Mouse (Mus musculus) frontal cortex, postnatal 25 days (tissue): ENCODE results near the gene Lrp5.

Experiments used
- DNase-seq, 2 experiments: peaks; one replicate each; pipeline ENCODE4 v3.0.0; 2022; ENCODE audit warnings: low spot score in 2 of 2

Lrp5 gene

DNA sequence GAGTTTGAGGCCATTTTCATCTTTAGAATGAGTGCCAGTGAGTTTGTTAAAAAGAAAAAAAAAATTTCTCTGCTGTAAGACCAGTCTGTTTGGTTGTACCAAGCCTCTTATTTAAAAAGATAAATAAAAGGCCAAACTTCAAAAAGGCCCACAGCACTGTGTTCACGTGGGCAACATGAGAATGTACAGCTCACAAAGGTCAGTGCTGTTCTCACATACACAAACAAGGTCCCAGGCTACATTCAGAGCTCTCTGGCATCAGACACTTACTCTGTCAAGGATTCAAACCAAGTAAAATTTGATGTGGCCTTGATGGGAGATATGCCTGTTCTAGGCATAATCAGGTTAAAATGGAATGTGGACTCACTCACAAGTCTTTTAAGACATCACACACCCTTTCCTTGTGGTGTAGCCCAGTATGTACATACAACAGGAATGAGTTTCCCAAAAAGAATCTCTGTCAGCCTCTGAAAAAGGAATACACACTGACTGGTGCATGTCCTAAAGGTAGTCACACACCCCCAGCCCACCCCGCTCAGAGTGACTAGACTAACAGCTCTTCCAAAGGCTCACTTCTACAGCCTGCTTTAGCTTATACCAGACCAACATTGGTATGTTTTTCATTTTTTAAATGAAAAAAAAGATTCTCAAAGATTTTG, 130.1 kb downstream of the Lrp5 start:
- no peak for DNase-seq

DNA sequence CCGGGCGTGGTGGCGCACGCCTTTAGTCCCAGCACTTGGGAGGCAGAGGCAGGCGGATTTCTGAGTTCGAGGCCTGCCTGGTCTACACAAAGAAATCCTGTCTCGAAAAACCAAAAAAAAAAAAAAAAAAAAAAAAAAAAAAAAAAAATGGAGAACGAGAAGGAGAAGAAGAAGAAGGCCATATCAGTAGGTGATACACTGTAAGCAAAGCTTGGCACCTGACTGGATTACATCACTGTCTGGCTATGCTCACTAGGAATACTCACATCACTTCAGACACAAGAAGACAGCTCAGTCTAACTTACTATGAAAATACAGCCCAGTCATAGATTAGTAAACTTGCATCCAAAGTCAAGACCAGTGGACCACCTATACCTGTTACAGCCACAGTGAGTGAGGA, 131.6 kb downstream of the Lrp5 start:
- no peak for DNase-seq

DNA sequence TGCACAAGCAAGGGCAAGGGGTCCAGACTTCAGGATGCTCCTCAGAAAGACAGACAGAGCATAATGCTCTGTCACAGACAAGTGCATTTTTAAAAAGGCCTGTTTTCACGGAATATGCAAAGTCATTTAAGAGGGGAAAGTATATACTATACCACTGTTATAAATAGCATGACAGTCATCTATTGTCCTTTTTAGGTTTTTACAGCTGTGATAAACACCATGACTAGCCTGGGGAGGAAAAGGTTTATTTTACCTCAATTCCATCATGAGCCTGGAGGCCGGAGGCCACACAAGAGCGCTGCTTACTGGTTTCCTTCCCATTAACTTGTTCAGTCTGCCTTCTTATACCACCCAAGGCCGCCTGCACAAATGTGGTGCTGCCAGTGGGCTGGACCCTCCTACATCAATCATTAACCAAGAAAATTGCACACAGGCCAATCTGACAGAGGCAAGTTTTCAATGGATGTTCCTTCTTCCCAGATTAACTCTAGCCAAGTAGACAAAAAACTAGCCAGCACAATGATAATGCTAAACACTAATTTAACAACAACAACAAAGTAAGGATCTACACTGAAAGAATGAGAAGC, 134.7 kb downstream of the Lrp5 start:
- DNase-seq: no peak

DNA sequence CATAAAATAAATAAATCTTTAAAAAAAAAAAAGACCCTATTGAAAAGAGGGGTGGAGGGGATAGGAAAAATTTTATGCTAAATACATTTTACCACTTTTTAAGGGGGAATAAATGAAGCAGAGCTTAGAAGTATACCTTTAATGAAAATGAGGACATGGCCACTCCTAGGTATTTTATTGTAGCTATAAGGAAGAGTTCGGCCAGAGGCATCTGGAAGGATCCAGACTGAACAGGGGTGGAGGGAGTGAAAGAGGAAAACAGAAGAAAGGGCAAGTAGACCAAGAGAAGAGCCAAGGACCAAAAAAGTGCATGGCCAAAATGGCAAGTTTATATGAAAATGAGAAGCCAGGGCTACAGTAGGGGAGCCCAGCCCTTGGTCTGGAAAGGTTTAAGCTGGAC, 136.3 kb downstream of the Lrp5 start:
- DNase-seq: no peak

DNA sequence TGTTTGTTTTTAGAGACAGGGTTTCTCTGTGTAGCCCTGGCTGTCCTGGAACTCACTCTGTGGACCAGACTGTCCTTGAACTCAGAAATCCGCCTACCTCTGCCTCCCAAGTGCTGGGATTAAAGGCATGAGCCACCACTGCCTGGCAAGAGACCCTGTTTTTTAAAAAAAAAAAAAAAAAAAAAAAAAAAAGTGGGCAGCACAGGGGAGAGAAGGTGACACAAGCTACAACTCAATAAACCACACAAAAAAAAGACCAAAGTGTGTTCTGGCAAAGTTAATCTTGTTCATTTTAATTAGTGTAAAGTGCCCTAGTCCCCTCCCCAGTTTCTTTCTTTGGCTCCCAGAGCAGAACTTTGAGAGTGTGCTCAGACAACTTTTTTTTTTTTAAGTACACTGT, 137.1 kb downstream of the Lrp5 start:
- DNase-seq: no peak

DNA sequence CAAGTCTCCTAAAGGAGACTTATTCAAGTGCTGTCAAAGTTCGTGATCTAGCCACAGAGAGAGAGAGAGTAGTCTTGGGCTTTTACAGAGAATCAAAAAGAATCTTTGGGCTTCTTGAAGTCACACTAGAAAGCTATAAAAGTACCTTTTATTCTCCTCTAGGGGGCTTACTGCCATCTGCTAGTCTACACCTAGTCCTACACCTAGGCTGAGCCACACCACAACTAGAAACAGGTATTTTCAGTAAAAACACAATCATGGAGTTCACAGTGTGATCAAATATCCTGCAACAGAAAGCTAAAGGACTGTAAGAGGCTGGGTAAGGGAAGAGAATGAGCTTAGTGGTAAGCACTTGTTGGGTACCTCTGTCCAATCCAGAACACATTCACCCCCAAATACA, 138.1 kb downstream of the Lrp5 start:
- DNase-seq: no peak

DNA sequence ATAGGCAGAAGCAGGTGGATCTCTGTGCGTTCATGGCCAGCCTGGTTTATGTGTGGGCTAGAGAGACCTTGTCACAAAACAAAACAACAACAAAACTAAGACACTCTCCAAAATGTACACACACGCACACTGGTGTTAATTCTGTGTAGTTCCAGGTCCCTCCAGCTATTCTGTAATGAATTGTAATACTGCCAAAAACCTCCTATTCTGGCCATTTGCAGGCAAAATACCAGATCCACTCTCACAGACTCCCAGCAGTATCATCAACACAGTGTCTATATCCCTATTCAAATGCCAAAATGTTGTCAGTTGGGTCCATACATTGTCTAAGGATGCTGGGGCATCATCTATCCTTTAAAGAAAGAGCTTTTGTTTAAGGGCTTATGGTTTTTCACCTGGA, 141.4 kb downstream of the Lrp5 start:
- DNase-seq: no peak

DNA sequence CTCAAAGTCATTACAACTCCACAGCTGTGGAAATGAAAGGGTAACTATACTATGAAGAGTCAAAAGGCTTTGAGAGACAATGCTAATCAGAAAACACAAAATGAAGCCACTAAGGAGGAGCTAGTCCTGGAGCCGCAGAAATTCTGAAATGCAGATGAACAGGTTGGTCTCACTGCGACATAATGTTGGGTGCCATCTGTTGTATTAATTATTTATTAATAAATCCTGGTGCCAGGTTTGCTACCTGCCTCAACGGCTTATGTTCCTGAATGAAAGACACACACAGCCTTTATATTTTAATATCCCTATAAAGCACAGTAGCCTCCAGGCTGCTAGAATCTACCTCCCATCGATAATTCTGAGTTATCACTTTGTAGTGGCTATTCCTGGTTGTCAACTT, 143.8 kb downstream of the Lrp5 start:
- no peak for DNase-seq

DNA sequence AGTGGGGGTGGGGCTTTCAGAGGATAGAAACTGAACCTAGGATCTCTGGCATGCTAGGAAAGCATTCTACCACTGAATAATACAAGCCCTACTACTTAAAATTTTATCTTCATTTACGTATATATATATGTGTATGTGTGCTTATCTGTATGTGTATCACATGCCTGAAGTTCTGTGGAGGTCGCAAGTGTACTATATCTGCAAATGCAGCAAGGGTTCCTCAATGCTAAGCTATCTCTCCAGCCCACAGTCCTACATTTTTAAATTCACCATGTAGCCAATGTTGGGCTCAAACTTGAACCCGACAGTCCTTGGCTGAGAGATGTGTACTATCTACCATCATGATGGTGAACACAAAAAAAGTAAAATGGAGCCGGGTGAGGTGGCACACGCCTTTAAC, 145.4 kb downstream of the Lrp5 start:
- DNase-seq: no peak

DNA sequence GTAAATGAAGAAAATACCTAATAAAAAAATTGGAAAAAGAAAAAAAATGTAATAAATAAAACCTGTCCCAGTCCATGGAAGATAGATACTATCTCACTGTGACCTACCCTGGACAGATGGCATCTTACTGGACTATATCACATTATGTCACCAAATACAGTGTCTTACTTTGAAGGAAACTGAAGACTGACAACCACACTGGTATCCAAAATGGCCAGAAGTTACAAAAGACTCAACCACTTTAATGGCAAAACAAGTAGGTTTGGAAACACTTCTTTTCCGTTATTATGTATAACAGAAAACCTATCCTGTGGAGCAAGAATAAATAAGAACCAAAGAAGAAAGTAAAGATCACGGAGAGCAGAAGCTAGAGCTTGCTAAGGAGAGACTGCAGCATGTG, 146.1 kb downstream of the Lrp5 start:
- no peak for DNase-seq

DNA sequence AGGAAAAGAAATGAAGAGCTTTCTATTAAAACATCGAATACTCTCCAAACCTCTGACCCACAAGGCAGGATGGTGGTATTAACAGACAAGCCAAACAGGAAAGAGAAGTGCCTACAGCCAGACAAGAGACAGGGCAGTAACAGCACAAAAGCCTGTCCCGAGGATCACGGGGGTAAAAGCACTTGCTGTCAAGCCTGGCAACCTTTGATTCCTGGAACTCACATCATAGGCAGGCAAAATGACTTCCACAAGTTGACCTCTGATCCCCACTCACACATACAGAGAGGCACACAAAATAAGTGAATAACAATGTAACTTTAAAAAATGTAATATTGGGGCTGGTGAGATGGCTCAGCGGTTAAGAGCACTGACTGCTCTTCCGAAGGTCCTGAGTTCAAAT, 146.9 kb downstream of the Lrp5 start:
- no peak for DNase-seq

DNA sequence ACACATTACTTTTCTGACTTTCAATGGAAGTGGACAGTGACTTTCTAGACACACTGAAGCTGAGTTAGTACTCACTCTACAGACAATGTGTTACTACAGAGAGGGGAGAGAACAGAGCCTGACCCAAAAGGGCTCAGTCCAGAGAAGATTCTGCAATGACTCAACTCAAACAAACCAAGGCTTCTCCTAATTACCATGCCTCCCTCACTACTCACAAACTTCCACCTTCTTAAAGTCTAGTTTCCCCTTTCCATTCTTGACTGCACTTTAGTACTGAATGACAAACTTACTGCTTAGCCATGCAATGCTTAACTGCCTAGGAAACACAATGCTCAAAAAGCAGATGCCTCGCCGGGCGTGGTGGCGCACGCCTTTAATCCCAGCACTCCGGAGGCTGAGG, 148.7 kb downstream of the Lrp5 start:
- no peak for DNase-seq

DNA sequence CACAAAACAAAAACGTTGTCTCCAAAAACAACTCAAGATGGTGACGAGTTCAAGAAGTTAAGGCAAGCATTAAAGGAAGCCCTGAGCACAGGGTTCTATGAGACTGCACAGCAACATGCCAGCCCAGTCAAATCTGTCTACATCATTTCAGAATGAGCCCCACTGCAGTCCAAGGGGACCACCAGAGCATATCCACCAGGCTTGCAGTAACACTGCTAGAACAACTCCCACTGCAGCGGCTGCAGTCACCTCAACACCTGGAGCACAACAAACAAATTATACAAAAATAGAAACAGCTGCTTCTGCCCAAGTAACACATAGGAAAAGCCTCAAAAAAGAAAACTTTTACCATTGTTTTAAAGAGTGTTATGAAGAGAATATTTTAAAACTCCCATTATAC, 151.4 kb downstream of the Lrp5 start:
- no peak for DNase-seq
